Mouse (Mus musculus): ENCODE data around the gene Gp1ba.

Gp1ba gene

DNA sequence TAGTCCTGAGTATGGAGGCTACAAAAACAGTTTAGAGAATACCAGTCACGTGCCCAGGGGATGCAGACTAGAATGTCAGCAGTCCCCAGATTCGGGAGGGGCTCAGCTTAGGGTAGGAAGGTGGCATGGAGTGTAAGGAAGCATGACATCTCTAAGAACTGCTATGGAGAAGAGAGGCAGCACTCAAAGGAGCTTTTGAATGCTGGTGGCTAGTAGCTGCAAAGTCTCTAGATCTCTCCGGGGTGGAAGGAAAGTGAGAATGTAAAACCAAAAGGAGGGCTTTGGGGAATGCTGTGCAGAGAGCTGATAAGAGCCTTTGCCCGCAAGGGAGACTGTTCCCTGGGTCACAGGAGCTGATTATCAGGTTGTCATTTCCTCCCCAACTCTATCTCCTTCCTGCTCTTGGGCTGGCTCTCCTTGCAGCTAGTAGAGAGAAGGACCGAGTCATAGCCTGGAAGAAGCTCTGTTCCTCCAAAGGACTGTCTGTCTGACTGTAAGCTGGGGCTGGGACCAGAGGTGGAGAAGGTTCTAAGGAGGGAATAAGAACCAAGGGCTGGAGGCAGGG is at the start of gene Gp1ba:
Gp1ba (plus strand) TSS at position 409 of the 565 bp plus-strand sequence.
- no peak for DNase-seq (ENCODE audit: low spot score in 2 of 2)

DNA sequence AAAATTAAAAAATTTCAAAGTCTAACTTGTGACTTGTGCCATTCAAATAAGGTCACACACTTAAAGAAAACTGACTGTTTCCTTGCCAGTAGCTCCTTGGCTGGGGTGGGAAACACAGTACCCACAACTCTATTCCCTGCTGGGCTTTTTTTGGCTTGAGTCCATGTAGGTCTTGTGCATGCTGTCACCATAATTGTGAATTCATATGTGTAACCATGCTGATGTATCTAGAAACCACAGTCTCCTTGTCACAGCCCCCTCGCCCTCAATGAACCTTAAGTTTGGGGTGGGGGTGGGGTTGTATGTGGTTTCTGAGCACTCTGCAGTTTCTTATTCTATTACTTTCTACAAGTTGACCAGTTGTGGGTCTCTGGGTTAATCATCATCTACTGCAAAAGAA is 47.2 kb upstream of the Gp1ba start:
- no peak for DNase-seq (ENCODE audit: low spot score in 2 of 2)

DNA sequence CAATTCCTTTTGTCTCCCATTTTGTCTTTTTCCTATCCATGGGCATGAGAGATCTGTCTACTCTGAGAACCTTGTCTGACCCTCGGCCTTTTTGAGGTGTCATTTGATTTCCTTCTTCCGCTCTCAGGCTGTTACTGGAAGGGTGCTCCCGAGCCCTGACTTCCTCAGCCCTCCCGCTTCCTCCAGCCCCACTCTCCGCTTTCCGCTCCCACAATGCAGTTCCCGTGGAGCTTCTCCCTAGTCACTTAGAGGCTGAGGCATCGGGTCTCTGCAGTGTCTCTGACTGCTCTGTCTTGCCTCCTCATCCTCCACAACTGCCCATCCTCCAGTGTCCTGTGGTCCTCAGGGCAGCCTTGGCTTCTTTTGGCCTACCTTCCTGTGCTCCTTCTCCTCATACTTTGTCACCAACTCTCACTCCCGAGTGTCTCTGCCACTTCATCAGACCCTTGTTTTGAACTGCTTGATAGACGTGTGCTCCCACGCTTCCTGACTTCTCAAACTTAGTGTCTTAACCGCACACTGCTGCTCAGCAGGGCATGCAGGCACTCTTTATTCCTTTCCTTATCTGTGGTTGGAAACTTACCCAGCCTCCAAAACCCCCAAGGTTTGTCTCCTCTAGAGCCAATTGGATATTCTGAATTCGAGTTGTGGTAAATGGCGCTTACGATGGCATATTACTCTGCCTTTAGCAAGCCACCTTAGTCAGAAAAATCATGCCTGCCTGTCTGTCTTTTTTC is 44.5 kb upstream of the Gp1ba start:
- DNase-seq (ENCODE audit: low spot score in 2 of 2) = no peak

DNA sequence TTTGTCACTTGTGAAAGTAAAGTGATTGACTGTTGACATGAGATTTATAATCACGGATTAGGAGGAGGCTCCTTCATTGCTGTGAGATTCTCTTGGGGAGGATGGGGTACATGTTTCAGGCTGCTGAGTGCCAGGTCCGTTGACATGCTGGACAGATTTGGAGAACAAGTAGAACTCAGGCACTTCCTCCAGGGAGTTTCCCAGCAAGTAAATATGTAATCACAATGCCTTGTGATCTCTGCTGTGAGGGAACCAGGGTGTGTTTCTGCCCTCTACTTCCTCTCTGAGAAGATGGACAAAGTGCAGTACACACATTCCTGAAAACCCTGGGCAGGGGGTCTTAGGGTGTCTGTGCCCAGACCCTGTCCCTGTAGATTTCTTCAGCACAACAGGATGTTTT is 43.3 kb upstream of the Gp1ba start:
- DNase-seq (ENCODE audit: low spot score in 2 of 2) = no peak

DNA sequence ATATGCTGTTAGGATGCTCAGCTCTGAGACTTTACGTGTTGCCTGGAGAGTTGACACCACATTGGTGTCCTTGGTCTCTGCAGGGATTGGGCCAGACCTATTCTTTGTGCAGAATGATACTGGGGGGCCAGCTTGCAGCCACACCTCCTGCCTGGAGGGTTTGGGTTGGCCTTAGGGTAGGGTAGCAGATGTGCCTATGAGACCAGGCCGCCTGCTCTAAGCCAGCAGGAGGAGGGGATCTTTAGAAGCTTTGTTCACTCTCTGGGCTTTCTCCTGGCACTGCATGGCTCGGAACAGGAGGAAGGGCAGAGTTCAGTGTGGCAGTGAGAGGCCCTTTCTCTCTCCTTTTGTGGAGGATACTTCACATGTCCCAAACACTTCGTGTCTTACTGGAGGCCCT is 42.8 kb upstream of the Gp1ba start:
- no peak for DNase-seq (ENCODE audit: low spot score in 2 of 2)

DNA sequence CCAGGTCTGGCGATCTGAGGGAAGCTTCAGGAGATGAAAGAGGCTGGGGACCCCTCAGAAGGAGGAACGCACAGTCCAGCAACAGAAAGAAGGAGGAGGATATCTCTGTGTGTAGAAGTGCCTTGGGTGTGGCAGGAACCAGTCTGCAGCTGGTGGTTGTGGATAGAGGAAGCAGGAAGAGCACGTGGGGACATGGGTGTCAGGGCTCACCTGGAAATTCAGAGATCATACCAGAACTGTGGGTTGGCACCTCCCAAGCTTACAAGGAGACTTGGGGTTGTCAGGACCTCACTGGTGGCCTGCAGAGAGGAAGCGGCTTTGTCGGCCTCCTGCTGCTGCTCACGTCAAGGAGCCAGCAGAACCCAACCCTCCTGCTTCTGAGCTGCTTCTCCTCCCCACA is 41.6 kb upstream of the Gp1ba start:
- DNase-seq (ENCODE audit: low spot score in 2 of 2) = no peak

DNA sequence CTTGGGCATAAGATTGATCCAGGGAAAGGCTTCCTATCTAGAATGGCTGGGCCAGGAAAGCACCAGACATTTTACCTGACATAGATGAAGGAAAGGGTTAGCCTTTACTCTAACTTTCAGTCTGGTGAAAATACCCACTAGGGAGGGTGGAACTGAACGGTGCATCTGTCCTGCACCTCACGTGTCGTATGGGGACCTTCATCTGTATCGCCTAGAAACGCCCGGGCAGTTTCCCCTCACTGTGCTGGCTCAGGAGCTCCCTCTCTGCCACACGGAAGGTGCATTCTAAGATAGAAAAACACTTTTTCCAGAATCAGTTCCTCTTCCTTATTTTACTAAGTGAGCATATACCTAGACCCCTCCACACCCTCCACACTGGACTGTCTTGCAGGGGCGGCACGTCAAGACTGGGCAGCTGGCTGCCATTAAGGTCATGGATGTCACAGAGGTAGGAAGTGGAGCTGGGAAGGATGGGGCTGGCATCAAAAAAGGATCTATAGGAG is 40.4 kb upstream of the Gp1ba start:
- DNase-seq (ENCODE audit: low spot score in 2 of 2) = no peak

DNA sequence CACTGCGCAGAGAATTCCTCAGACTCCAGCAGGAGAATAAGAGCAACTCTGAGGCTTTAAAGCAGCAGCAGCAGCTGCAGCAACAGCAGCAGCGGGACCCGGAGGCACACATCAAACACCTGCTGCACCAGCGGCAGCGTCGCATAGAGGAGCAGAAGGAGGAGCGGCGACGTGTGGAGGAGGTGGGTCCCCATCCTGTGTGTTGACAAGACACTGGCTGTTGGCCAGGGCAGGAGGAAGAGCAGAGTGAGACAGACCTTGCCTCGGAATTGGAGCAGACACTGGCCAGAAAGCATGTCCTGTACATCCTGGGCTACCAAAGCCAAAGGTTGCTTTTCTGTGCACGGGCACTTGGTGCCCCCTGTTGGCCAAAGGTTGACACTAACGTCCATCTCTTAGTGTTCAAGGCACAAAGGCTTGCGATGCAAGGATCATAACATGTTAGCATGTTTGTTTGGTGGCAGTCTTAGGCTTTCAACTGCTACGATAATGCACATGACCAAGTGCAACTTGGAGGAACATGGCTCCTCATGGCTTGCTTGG is 33.8 kb upstream of the Gp1ba start:
- peak; percentile 59 to 67 for DNase-seq (ENCODE audit: low spot score in 2 of 2)

DNA sequence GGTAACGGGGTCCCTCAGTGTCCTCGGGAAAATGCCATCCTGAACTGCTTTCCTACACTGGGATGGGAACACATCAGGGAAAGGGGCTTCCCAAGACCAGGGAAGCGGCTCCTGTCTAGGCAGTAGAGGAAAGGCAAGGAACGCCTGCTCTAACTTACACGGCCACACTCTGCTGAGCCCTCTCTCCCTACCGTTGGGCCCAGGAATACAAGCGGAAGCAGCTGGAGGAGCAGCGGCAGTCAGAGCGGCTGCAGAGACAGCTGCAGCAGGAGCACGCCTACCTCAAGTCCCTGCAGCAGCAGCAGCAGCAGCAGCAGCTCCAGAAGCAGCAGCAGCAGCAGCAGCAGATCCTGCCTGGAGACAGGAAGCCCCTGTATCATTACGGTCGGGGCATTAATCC is 32.2 kb upstream of the Gp1ba start:
- DNase-seq (ENCODE audit: low spot score in 2 of 2) = no peak

DNA sequence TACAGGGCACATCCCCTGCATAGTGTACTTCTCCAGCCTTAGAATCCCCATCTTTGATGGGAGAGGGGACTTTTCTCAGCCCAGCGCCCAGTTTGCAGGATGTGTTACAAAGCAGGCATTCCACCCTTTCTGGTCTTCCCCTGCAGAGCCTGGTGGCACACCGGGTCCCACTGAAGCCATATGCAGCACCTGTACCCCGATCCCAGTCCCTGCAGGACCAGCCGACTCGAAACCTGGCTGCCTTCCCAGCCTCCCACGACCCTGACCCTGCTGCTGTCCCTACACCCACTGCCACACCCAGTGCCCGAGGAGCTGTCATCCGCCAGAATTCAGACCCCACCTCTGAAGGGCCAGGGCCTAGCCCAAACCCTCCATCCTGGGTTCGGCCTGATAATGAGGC is 31.3 kb upstream of the Gp1ba start:
- DNase-seq (ENCODE audit: low spot score in 2 of 2) = no peak

DNA sequence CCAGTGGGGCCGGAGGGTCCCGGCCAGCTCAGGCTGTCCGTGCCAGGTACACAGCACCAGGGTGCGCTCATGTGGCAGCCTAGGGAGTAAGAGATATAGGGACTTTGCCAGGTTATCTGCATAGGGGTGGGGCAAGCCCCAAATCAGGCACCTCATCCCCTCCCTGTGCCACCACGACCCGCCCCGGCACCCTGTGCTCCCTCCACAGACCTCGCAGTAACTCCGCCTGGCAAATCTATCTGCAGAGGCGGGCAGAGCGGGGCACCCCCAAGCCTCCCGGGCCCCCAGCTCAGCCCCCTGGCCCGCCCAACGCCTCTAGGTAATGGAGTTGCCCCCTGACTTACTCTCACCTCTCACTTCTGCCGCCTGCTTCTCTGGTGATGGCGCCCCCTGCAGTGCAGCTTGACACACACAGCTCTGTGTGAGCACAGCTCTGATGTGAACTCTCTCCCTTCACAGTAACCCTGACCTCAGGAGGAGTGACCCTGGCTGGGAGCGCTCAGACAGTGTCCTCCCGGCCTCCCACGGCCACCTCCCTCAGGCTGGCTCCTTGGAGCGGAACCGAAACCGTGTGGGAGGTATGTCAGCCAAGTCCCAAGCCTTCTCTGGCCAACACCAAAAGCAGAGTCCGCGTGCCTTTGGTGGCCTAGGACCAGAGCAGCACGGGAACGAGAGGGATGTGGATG is 30.4 kb upstream of the Gp1ba start:
- no peak for DNase-seq (ENCODE audit: low spot score in 2 of 2)

DNA sequence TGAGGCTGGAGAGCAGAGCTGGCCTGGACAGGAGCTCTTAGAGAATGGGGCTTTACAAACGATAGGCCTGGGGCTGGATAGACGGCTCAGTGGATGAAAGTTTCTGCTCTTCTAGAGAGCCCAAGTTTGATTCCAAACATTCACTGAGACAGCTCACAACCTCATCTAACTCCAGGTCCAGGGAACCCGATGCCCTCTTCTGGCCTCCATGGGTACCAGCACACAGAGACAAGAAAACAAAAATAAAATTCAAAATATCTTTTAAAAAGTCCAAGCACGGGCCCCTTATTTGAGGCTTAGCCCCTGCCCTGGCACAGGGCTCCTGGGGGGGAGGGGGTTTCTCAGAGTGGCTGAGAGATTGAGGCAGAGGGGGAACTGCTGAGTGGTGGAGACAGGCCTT is 28.2 kb upstream of the Gp1ba start:
- no peak for DNase-seq (ENCODE audit: low spot score in 2 of 2)

DNA sequence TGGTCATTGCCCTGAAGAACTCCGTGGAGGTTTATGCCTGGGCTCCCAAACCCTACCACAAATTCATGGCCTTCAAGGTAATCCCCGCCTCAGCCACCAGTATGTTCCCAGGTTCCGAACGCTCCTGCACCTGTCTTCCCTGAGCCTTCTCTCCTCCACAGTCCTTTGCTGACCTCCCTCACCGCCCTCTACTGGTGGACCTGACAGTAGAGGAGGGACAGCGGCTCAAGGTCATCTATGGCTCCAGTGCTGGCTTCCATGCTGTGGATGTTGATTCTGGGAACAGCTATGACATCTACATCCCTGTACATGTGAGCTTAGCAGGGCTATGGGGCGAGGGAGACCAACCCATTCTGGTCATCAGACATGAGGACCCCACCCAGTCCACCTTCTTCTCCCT is 26.4 kb upstream of the Gp1ba start:
- no peak for DNase-seq (ENCODE audit: low spot score in 2 of 2)

DNA sequence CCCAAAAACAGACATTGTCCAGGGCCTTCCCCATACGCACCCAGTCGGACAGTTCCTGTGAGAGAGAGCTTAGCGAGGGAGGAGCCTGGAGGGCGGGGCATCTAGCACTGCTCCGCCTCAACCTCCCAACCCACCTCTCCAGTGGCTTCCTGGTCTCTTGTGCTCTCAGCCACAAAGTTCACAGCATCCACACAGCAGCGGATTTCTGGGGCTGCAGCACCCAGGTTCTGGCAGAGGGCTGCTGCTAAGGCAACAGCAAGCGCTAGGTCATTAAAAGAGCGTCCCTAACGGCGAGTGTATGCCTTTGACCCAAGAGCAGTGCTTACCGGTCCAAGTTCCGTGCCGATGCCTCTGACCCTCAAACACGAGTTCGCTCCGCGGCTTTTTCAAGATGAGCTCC is 23.8 kb upstream of the Gp1ba start:
- peak; percentile 64 to 65 for DNase-seq (ENCODE audit: low spot score in 2 of 2)

DNA sequence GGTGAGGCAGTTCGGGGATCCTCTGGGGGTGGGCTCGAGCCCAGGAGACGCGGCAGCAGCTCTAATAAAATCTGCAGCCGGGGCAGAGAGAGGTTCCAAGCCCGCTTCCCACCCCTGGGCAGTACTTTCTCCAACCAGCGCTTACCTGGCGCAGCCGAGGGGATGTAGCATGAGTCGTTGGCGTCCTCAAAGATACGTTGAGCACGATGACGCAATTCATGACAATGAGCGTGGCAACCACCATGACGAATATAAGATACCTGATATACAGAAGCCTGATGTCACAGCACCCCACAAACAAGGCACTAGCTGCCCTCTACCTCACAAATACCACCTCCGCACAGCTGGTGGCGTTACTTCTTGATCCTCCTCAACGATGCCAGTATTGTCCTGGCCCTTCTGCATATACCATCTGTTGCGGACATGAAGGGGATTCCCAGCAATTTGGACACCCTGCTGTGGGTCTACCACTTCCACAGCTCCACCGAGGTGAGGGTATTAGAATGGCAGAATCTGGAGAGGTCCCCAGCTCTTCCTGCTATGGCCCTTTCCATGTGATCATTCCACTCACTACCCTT is 23.3 kb upstream of the Gp1ba start, which contains the start of gene 4930544D05Rik:
4930544D05Rik (plus strand) TSS at position 333 of the 578 bp plus-strand sequence.
- no peak for DNase-seq (ENCODE audit: low spot score in 2 of 2)

DNA sequence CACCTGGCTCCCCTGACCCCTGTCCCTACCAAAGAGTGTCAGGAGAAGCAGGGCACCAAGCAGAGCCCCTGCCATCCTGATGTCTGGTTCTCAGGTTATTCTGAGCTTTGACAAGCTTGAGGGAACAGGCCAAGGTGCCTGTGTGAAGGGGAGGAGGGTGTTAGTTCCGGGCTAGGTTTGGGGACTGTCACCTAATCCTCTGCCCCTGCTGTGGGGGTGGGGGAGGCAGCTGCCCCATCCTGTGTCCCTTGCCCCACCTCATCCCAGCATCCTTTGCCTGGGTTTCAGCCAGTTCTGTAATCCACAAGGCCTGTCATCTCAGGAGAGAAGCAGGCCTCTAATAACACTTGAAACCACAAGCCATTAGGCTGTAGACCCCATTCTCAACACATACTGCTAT is 19.8 kb upstream of the Gp1ba start, which contains the start of gene Chrne:
Chrne (minus strand) TSS at position 116 of the 400 bp plus-strand sequence.
- no peak for DNase-seq (ENCODE audit: low spot score in 2 of 2)

DNA sequence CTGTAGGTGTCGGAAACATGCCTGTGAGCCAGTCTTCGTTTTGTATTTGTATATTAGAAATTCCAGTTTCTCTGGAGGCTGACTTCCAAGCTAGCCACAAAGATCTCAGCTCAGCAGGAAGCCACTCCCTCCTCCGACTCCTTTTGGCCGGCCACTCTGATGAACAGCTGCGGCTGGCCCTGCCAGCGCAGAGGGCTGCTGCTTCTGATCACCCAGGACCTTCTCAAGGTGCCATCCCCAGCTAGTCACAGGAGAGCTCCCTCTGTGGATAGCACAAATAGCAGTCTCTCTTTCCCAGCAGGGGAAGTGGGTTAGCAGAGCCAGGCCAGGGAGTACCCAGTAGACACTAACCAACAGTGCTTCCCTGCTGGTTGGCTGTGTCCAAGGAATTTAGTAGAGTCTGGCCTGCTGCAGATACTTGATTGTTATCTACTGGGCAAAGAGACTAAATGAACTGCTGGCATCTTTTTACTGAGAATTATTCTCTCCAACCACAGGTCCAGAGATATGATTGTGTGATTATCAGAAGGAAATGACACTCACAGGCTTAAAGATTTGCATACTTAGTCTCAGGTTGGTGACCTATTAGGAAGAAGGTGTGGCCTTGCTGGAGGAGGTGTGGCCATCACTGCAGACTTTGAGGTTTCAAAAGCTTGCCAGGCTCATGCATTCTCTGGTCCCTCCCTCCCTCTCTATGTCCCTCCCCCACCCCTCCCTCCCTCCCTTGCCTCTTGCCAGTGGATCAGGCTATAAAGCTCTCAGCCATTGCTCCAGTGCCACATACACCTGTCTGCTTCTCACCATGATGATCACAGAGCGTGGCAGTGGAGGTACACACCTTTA is 16.7 kb upstream of the Gp1ba start:
- no peak for DNase-seq (ENCODE audit: low spot score in 2 of 2)

DNA sequence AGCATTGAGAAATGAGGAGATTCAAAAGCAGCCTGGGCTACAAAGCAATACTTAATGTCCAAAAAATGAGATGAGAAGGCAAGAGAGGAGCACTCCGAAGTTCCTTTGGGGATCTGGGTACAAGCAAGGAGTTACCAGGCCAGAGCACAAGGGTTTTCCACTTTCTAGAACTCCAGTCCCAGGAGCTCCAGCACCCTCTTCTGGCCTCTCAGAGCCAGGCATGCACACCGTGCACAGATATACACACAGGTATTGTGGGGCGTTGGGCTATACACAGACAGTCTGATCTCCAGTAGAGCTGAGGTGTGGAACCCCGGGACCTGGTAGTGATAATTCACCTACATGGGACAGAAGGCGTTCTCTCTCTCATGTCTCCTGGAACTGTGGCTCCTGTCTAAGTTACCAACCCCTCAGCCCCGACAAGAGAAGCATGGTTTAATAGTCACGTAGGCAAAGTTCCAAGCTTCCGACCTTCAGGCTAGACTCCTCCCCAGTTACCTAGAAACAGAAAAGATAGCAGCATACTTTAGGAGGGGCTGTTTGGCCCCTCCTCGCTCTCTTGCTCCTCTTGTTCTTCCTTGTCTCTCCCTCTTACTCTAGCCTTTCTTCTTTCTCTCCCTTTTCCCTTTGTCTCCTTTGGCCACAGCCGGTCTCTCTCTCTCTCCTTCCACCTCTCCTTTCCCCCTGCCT is 15.7 kb upstream of the Gp1ba start:
- no peak for DNase-seq (ENCODE audit: low spot score in 2 of 2)

DNA sequence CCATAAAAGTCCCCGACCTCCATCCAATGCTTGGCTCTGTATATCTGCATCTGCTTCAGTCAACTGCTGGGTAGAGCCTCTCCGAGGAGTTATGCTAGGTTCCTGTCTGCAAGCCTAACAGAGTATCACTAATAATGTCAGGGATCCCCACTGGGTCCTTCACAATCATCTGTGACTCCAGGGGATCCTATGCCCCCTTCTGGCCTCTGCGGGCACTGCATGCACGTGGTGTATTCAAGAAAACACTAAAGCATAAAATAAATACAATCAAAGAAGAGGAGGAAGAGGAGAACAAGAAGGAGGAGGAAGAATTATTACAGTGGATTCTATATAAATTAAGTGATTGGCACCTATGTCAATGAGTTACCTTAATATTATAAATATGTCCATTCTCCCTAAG is 13.4 kb upstream of the Gp1ba start:
- DNase-seq (ENCODE audit: low spot score in 2 of 2) = peak in 1 of 2 experiments; percentile 29

DNA sequence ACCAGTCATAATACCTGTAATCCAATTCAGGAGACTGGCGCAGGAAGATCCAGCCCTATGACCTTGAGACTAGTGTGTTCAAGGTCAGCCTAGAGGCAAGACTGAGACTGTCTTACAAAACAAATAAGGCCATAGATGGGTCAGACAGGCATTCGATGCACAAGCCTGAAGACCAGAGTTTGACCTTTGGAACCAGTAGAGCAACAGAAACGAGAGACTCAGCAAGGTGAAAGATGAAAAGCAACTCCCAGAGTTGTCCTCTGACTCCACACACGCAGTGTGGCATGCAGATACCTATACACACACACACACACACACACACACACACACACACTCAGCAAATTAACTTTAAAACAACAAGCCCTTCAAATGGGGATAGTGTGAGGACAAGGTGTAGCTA is 12.0 kb upstream of the Gp1ba start:
- no peak for DNase-seq (ENCODE audit: low spot score in 2 of 2)

DNA sequence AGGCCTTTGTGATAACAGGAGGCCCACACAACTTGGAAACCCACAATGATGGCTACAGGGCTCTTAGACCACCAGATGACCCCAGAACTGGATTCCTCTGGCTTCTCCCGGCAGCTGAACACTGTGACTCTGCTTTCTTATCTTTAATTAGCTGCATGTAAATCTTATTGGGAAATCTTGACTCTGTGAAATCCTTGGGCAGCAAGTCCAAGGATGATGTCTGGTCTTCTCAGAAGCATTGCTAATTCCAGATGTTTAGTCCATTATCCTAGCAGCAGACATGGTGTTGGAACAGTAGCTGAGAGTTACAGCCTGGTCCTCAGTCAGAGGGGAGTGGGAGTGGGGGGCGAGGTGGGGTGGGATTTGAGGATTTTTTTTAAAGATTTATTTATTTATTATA is 10.5 kb upstream of the Gp1ba start:
- DNase-seq (ENCODE audit: low spot score in 2 of 2) = no peak
